Mouse (Mus musculus) heart, postnatal 0 days (tissue): ENCODE data around the gene Coro1c.

Source experiments
- CTCF ChIP-seq: IDR thresholded peaks from 2 replicates; pipeline ENCODE4 v1.5.1; 2016; ENCODE audit warnings: antibody characterized with exemption, control low read depth, low read depth
- EP300 ChIP-seq: IDR thresholded peaks from 2 replicates; pipeline ENCODE4 v1.6.1; 2016; ENCODE audit warnings: antibody characterized with exemption, low read depth

GRCm38 (mm10) chr5:113901074-113901571 lies 7.4 kb downstream of the Coro1c start:
- TF ChIP-seq EP300 (no peak), CTCF (no peak)
